Mouse (Mus musculus) adrenal gland, postnatal 14 days (tissue): ENCODE results near the gene Cyp11a1. TPM values are rescaled to one million over a fixed set of nuclear protein-coding genes. Genes with fewer than 3 reads are reported as not detected.

Source experiments
- total RNA-seq: library from RNA; stranded (reverse); gene quantifications from 2 replicates; pipeline ENCODE4 v1.2.3, GENCODE M21; 2021

The Cyp11a1 gene
- total RNA-seq, 1 experiment from 2014 or later = 3,093 TPM

Other genes starting within 250 kb of the Cyp11a1 start
- gene Clk3, start 240.6 kb upstream of the Cyp11a1 start, total RNA-seq = 55.0 and 66.5 TPM in 2 replicates
- 4.2 and 6.1 TPM in 2 replicates for gene Arid3b, start 169.6 kb upstream of the Cyp11a1 start, total RNA-seq
- 71.6 and 82.1 TPM in 2 replicates for gene Ubl7, start 95.4 kb upstream of the Cyp11a1 start, total RNA-seq
- gene Sema7a, start 66.3 kb upstream of the Cyp11a1 start, total RNA-seq = 18.4 and 23.5 TPM in 2 replicates
- 0.96 and 1.3 TPM in 2 replicates for gene Stra6, start 57.4 kb downstream of the Cyp11a1 start, total RNA-seq
- not detected in 2 replicates for gene Ccdc33, start 112.4 kb downstream of the Cyp11a1 start, total RNA-seq
- 28.0 and 29.1 TPM in 2 replicates for gene Islr, start 197.9 kb downstream of the Cyp11a1 start, total RNA-seq
- 2.2 and 6.2 TPM in 2 replicates for gene Islr2, start 197.9 kb downstream of the Cyp11a1 start, total RNA-seq
- gene Pml, start 243.4 kb downstream of the Cyp11a1 start, total RNA-seq = 21.4 and 26.8 TPM in 2 replicates
- gene Stoml1, start 246.8 kb downstream of the Cyp11a1 start, total RNA-seq = 13.4 and 18.8 TPM in 2 replicates